Mouse (Mus musculus): Measurements from ENCODE around the gene Gm19345. TPM values are rescaled to one million over a fixed set of nuclear protein-coding genes. Genes with fewer than 3 reads are reported as not detected.

Gene Gm19345
- total RNA-seq, 2 experiments from 2014 or later = 3.0 to 4.1 TPM

GRCm38 (mm10) chr7:19864241-19864640 lies 12.4 kb downstream of the Gm19345 start:
- no peak for DNase-seq (ENCODE audit: low spot score in 2 of 2)
- intact Hi-C loops (cut with DNase I) = no loop called here

DNA sequence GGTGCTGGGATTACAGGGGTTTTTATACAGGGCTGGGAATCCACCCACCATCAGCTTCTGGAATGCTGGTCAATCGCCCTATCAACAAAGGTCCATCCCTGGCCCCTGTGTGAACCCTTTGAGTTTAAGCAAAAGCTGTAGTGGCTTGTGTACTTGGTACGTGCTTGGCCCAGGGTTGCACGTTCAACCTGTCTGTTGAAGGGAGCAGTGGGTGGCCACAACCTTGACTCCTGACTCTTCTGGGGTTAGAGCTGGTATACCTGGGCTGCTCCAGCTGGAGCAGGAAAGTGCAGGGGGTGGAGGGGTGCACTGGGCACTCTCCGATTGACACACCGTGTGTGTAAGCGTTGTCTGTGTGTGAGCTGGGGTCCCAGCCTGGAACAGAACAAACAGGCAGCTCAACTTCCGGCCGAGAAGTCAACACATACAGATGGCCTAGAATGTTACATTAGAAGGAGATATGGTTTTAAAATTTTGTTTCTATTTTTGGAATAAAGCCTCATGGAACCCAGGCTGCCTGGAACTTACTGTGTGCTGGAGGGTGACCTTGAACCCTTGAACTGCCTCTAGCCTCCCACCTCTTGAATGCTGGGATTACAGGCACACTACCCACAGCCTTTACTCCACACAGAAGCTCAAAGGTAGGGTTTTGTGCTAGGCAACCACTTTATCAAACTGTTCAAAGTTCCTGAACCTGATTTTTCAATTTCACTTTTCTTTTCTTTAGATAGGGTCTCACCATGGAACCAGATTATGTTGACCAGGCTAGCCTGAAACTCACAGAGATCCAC lies 13.6 kb downstream of the Gm19345 start:
- no peak for DNase-seq (ENCODE audit: low spot score in 2 of 2)
- intact Hi-C loops (cut with DNase I) = no loop called here

DNA sequence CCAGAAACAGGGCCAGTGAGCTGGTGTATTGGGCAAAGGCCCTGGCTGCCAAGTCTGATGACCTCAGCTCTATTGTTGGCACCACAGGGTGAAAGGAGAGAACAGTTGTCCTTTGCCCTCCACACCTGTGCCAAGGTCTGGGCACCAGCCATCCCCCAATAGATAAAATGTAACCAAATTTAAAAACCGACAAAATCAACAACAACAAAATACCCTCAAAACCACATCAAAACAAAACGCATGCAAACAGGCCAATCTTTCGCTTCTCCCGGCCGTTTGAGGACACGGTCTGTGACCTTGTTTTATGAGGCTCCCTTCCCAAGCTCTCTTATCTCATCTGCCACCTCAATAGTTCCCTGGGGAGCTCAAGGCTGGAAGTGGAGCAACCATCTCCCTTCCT lies 14.7 kb downstream of the Gm19345 start:
- intact Hi-C loops (cut with DNase I) = no loop called here
- no peak for DNase-seq (ENCODE audit: low spot score in 2 of 2)

DNA sequence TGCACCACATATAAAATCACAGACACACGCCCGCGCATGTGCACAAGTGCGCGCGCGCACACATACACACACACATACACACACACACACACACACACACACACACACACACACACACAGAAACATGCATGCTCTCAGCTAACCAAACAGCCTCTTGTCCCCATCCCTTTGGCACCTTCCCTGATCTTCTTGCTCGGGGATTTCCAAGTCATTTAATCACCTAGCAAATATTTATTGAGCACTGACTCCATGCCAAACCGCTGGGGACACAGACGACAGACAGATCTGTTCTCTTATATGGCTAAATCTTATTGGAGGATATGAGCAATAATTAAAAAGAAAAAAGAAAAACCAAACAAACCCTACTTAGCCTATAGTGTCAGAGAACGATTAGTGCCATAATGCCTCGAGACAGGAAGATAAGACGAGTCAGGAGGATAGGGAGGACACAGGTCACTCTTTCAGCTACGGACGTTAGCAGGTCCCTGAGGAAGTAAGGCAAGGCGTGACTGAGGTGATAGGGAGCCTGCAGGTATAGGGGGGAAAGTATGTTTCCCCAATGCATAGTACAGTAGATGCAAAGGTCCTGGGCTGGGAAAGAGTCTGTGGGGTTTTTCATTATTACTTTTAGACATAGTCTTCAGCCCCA lies 16.1 kb downstream of the Gm19345 start:
- DNase-seq (ENCODE audit: low spot score in 2 of 2) = no peak
- intact Hi-C loops (cut with DNase I) = no loop called here

GRCm38 (mm10) chr7:19871137-19871621 lies 19.4 kb downstream of the Gm19345 start:
- DNase-seq (ENCODE audit: low spot score in 2 of 2) = no peak
- intact Hi-C loops (cut with DNase I) = loop anchor here (5.0 to 10.0 kb wide), 2 partner anchors 69 to 84 kb away; partner anchors contain the start of gene Igsf23

GRCm38 (mm10) chr7:19871943-19872601 lies 20.3 kb downstream of the Gm19345 start:
- peak in 1 of 2 experiments; percentile 21 for DNase-seq (ENCODE audit: low spot score in 2 of 2)
- intact Hi-C loops (cut with DNase I) = loop anchor here (5.0 to 10.0 kb wide), 2 partner anchors 70 to 83 kb away; partner anchors contain the start of gene Igsf23

DNA sequence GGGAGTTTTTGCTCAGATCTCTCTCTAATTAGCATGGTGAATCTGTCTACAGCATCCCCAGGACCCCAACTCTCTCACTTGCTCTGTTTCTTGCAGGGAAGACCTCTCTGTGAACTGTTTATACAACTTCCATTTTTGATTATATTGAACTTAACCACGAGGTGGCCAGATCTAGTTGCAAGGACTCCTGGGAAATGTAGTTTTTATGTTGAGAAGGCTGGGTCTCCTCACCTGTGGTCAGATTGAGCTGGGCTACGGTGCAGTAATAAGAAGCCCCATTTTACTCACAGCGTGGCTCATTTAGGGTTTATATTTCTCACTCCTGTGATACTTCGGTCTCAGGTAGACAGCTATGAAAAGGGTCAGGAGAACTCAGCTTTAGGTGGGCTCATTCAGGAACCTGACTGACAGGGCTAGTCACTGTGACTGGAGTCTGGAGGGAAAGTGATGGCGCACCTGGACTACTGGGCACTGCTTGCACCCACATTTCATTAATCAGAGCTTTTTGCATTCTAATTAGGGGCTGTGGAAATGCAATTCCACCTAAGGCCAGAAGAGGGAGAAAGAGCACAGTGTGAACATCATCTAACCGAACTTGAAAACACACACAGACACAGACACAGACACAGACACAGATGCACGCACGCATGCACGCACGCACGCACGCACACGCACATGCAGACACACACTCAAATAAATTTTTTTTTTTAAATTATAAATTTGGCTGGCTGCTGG lies 24.3 kb downstream of the Gm19345 start:
- DNase-seq (ENCODE audit: low spot score in 2 of 2) = peak; percentile 68 to 72
- intact Hi-C loops (cut with DNase I) = loop anchor here (10.0 kb wide), 1 partner anchor 79 kb away; the partner anchor contains the start of gene Igsf23

DNA sequence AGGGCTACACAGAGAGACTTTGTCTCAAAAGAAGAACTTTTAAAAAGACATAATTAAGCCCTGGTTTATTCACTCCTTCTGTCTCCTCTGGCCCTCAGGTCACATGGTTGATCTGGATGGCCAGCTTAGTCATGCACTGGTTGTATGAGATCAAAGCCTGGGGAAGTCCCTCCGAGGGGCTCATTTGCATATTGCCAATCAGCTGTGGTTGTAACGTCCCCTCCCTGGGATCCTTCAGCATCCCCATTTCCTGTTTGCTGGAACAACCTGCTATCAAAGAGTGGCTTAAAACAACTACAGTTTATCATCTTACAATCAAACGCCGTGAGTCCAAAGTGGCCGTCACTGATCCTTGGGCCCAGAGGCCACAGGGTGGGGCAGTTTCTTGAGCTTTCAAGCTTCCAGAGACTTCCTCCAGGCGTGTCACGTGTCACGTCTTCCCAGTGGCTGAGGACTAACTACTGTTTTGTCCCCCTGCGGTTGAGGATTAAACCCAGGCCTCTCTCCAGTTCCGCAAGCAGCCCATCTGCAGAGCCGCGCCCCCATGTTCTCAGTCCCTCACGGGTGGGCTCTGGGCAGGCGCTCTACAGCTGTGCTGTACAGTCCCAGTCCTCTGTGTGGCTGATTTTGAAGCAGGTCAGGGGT lies 25.1 kb downstream of the Gm19345 start:
- intact Hi-C loops (cut with DNase I) = loop anchor here (10.0 kb wide), 1 partner anchor 78 kb away; the partner anchor contains the start of gene Igsf23

DNA sequence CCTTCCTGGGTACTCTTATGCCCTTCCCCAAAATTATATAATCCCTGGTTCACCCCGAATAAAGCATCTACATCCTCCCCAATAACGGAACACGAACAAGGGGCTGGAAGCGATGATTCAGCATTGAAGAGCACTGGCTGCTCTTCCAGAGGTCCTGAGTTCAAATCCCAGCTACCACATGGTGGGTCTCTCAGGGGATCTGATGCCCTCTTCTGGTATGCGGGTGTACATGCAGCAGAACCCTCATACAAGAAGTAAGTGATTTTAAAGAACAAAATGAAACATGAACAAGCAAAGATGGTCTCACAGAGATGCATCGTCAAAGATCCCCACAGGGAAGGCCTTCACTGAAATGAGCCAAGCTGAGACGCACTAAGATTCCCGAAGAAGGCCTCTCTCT lies 29.0 kb downstream of the Gm19345 start:
- no peak for DNase-seq (ENCODE audit: low spot score in 2 of 2)
- intact Hi-C loops (cut with DNase I) = no loop called here

More for the DNA sequence above, 25.1 kb downstream of the Gm19345 start:
- DNase-seq (ENCODE audit: low spot score in 2 of 2) = no peak

- intact Hi-C loops (cut with DNase I) = no loop called here
- no peak for DNase-seq (ENCODE audit: low spot score in 2 of 2)
These were observed 36.0 kb downstream of the Gm19345 start, which contains the start of gene Ceacam19 for GRCm38 (mm10) chr7:19887849-19888248. Ceacam19 (minus strand) TSS chr7:19887965.

DNA sequence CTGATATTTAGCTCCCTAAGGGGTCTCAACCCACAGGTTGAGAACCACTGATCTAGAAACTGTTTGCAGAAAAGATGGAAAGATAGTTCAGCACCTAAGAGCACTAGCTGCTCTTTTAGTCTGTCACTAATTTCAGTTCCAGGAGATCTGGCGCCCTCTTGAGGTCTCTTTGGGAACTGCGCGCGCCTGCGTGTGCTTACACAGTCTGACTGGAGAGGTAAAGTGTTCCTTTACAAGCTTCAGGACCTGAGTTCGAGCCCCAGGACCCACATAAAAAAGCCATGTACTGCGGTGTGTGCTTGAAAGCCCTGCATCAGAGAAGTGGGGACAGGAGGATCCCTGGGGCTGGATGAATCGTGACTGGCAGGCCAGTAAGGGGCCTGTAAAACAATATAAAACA lies 38.1 kb downstream of the Gm19345 start:
- DNase-seq (ENCODE audit: low spot score in 2 of 2) = peak; percentile 35 to 53
- intact Hi-C loops (cut with DNase I) = no loop called here

Other genes starting within 250 kb of the Gm19345 start
- 10 to 100 TPM; 84.4 to 84.6 TPM for gene Clasrp, start 247.5 kb upstream of the Gm19345 start, total RNA-seq (2021)
- gene Relb, start 222.6 kb upstream of the Gm19345 start, total RNA-seq (2021) = 1 to 10 TPM; 6.1 to 6.3 TPM
- 100 to 1,000 TPM; 156 to 159 TPM for gene Clptm1, start 187.0 kb upstream of the Gm19345 start, total RNA-seq (2021)
- not detected for gene Apoc2, start 174.1 kb upstream of the Gm19345 start, total RNA-seq (2021)
- gene Gm44805, start 170.6 kb upstream of the Gm19345 start, total RNA-seq (2021) = not detected
- gene Apoc4, start 170.5 kb upstream of the Gm19345 start, total RNA-seq (2021) = not detected
- 1 to 10 TPM; 2.2 to 3.3 TPM for gene Apoc1, start 159.3 kb upstream of the Gm19345 start, total RNA-seq (2021)
- 1,000 to 10,000 TPM; 1,873 to 2,039 TPM for gene Apoe, start 152.8 kb upstream of the Gm19345 start, total RNA-seq (2021)
- 100 to 1,000 TPM; 104 to 120 TPM for gene Tomm40, start 136.6 kb upstream of the Gm19345 start, total RNA-seq (2021)
- gene Nectin2, start 101.5 kb upstream of the Gm19345 start, total RNA-seq (2021) = 10 to 100 TPM; 11.6 to 15.2 TPM
- gene Bcam, start 81.0 kb upstream of the Gm19345 start, total RNA-seq (2021) = 10 to 100 TPM; 10.7 to 11.0 TPM
- not detected for gene Cblc, start 55.2 kb upstream of the Gm19345 start, total RNA-seq (2021)
- 1 to 10 TPM in 1 of 2 experiments, not detected in 1; 1.2 TPM for gene Bcl3, start 29.2 kb upstream of the Gm19345 start, total RNA-seq (2021)
- gene Ceacam16, start 9.3 kb downstream of the Gm19345 start, total RNA-seq (2021) = not detected
- gene Ceacam19, start 36.0 kb downstream of the Gm19345 start, total RNA-seq (2021) = not detected
- gene Pvr, start 69.2 kb downstream of the Gm19345 start, total RNA-seq (2021) = 10 to 100 TPM; 10.1 to 11.4 TPM
- gene Igsf23, start 98.8 kb downstream of the Gm19345 start, total RNA-seq (2021) = not detected
- not detected for gene Ceacam20, start 113.4 kb downstream of the Gm19345 start, total RNA-seq (2021)
- not detected for gene Nlrp9b, start 139.5 kb downstream of the Gm19345 start, total RNA-seq (2021)
- gene Vmn1r91, start 247.7 kb downstream of the Gm19345 start, total RNA-seq (2021) = not detected